Mouse (Mus musculus) myocyte (in vitro differentiated cells): ENCODE results near the gene Nnat. TPM values are rescaled to one million over a fixed set of nuclear protein-coding genes. Genes with fewer than 3 reads are reported as not detected.
"Not testable (repeated sequence)": the region's sequence is repeated elsewhere in the genome, so short reads cannot be mapped to it uniquely, and the experiment has no call there.

Source experiments
- H3K27me3 ChIP-seq: one replicate; pipeline ENCODE4 v1.6.1; 2011; ENCODE audit not compliant: control insufficient read depth, insufficient read depth, insufficient read length
- H3K36me3 ChIP-seq: one replicate; pipeline ENCODE4 v1.6.1; 2011; ENCODE audit not compliant: control insufficient read depth, insufficient read depth
- H3K4me2 ChIP-seq: one replicate; pipeline ENCODE4 v1.6.1; 2011; ENCODE audit warnings: low read depth, control low read depth
- H3K4me3 ChIP-seq: one replicate; pipeline ENCODE4 v1.5.1; 2011; ENCODE audit warnings: mild to moderate bottlenecking, control low read depth, moderate library complexity
- H3K79me2 ChIP-seq: one replicate; pipeline ENCODE4 v1.6.1; 2011; ENCODE audit not compliant: control insufficient read depth, insufficient read depth
- H3ac ChIP-seq: one replicate; pipeline ENCODE4 v1.6.1; 2011; ENCODE audit not compliant: control insufficient read depth, insufficient read length
- CEBPB ChIP-seq: IDR thresholded peaks from 2 replicates; pipeline ENCODE4 v1.6.1; 2011; ENCODE audit warnings: mild to moderate bottlenecking, moderate library complexity; ENCODE audit not compliant: poor library complexity, insufficient read depth, severe bottlenecking
- E2F4 ChIP-seq: IDR thresholded peaks from one replicate; pipeline ENCODE4 v1.6.1; 2011; ENCODE audit warnings: mild to moderate bottlenecking, control low read depth, moderate library complexity; ENCODE audit not compliant: insufficient read depth
- MAX ChIP-seq: IDR thresholded peaks from one replicate; pipeline ENCODE4 v1.6.1; 2011; ENCODE audit warnings: low read depth, mild to moderate bottlenecking, control low read depth
- MYOD1 ChIP-seq, 3 experiments: IDR thresholded peaks; one replicate each; pipeline ENCODE4 v1.6.1; 2011; ENCODE audit warnings: control low read depth in 2 of 3, low read depth in 2 of 3, mild to moderate bottlenecking in 2 of 3, moderate library complexity in 1 of 3; ENCODE audit not compliant: insufficient read length in 2 of 3, control insufficient read depth in 1 of 3
- MYOG ChIP-seq, 3 experiments: IDR thresholded peaks; one replicate each; pipeline ENCODE4 v1.6.1; 2011; ENCODE audit warnings: control low read depth in 2 of 3, low read depth in 2 of 3, mild to moderate bottlenecking in 2 of 3; ENCODE audit not compliant: insufficient read length in 2 of 3, control insufficient read depth in 1 of 3, insufficient read depth in 1 of 3
- POLR2A ChIP-seq: IDR thresholded peaks from one replicate; pipeline ENCODE4 v1.6.1; 2011; ENCODE audit warnings: low read depth, mild to moderate bottlenecking, control low read depth, moderate library complexity; ENCODE audit not compliant: insufficient read length
- POLR2AphosphoS2 ChIP-seq: IDR thresholded peaks from one replicate; pipeline ENCODE4 v1.6.1; 2011; ENCODE audit warnings: low read depth, control low read depth; ENCODE audit not compliant: insufficient read length
- REST ChIP-seq: IDR thresholded peaks from one replicate; pipeline ENCODE4 v1.6.1; 2011; ENCODE audit warnings: mild to moderate bottlenecking, control low read depth, moderate library complexity; ENCODE audit not compliant: insufficient read depth, insufficient read length
- SRF ChIP-seq: IDR thresholded peaks from one replicate; pipeline ENCODE4 v1.6.1; 2011; ENCODE audit warnings: low read depth; ENCODE audit not compliant: control insufficient read depth, insufficient read length
- TCF12 ChIP-seq: IDR thresholded peaks from one replicate; pipeline ENCODE4 v1.6.1; 2011; ENCODE audit warnings: mild to moderate bottlenecking, control low read depth; ENCODE audit not compliant: poor library complexity, insufficient read depth, severe bottlenecking
- TCF3 ChIP-seq: IDR thresholded peaks from one replicate; pipeline ENCODE4 v1.6.1; 2011; ENCODE audit warnings: low read depth, control low read depth; ENCODE audit not compliant: insufficient read length
- USF1 ChIP-seq: IDR thresholded peaks from one replicate; pipeline ENCODE4 v1.6.1; 2011; ENCODE audit warnings: low read depth, mild to moderate bottlenecking, control low read depth, moderate library complexity
- polyA plus RNA-seq: library from polyadenylated mRNA; unstranded; fragments of >200 nt; fragmentation: generic; extraction: Trizol; gene quantifications from one replicate; pipeline ENCODE4 v1.2.1, GENCODE M21; 2012; ENCODE audit warnings: missing spikeins

Nnat gene
- polyA plus RNA-seq, 1 experiment = 1.1 TPM

GRCm38 (mm10) chr2:157568881-157569280, 9.0 kb downstream of the Nnat start:
- Histone ChIP-seq H3K36me3 (no peaks in the 10 kb centered on the region), H3K4me2 (no peak overlapping the region), H3K27me3 (peaks cover 2% of the 10 kb centered on the region), H3ac (no peak overlapping the region), H3K4me3 (no peak overlapping the region), H3K79me2 (peaks cover 21% of the 10 kb centered on the region)
- TF ChIP-seq MAX = no peak
- TF ChIP-seq REST = no peak
- no peak for TF ChIP-seq E2F4
- no peak for TF ChIP-seq USF1
- TF ChIP-seq TCF12 = no peak
- TF ChIP-seq MYOG (IDR thresholded peaks at IDR 0.05; ENCODE audit: control insufficient read depth in 1 of 3, insufficient read depth in 1 of 3, insufficient read length in 2 of 3, low read depth in 2 of 3) = no peak
- no peak for TF ChIP-seq POLR2AphosphoS2
- no peak for TF ChIP-seq CEBPB
- no peak for TF ChIP-seq POLR2A
- no peak for TF ChIP-seq TCF3
- no peak for TF ChIP-seq SRF
- TF ChIP-seq MYOD1 (IDR thresholded peaks at IDR 0.05; ENCODE audit: control insufficient read depth in 1 of 3, insufficient read length in 2 of 3, low read depth in 2 of 3) = no peak

- peaks cover 11% of the 10 kb centered on the region for H3K79me2 ChIP-seq
- no peak for TF ChIP-seq MYOG (IDR thresholded peaks at IDR 0.05; ENCODE audit: control insufficient read depth in 1 of 3, insufficient read depth in 1 of 3, insufficient read length in 2 of 3, low read depth in 2 of 3)
- TF ChIP-seq REST = no peak
- TF ChIP-seq TCF3 = no peak
- TF ChIP-seq MYOD1 (IDR thresholded peaks at IDR 0.05; ENCODE audit: control insufficient read depth in 1 of 3, insufficient read length in 2 of 3, low read depth in 2 of 3) = no peak
- TF ChIP-seq POLR2AphosphoS2 = no peak
- TF ChIP-seq E2F4 = no peak
- no peak for TF ChIP-seq SRF
- TF ChIP-seq POLR2A = no peak
- no peak for TF ChIP-seq CEBPB
- no peak for TF ChIP-seq USF1
- no peak for TF ChIP-seq TCF12
- TF ChIP-seq MAX = no peak
- no peaks in the 10 kb centered on the region for H3K36me3 ChIP-seq
- H3K4me2 ChIP-seq = no peak overlapping the region
- H3K27me3 ChIP-seq = peaks cover 5% of the 10 kb centered on the region
- no peak overlapping the region for H3ac ChIP-seq
- no peak overlapping the region for H3K4me3 ChIP-seq
Observed at GRCm38 (mm10) chr2:157569796-157570485, 10.1 kb downstream of the Nnat start.

- H3ac ChIP-seq = no peak within 1 kb of the TSS
- H3K79me2 ChIP-seq = no peaks in the 10 kb centered on the region
- TF ChIP-seq REST (no peak), MAX (no peak), POLR2A (no peak), TCF3 (no peak), CEBPB (no peak), MYOD1 (IDR thresholded peaks at IDR 0.05; ENCODE audit: control insufficient read depth in 1 of 3, insufficient read length in 2 of 3, low read depth in 2 of 3) (no peak), SRF (no peak), POLR2AphosphoS2 (no peak)
- no peak within 1 kb of the TSS for H3K4me3 ChIP-seq
- H3K36me3 ChIP-seq = no peaks in the 10 kb centered on the region
- no peak within 1 kb of the TSS for H3K4me2 ChIP-seq
- peaks cover 5% of the 10 kb centered on the region for H3K27me3 ChIP-seq
Observed at GRCm38 (mm10) chr2:157571224-157571832, 11.4 kb downstream of the Nnat start, which contains the start of gene Blcap. Blcap (minus strand) TSS chr2:157571274.

- Histone ChIP-seq H3K79me2 (no peaks in the 10 kb centered on the region), H3K4me3 (no peak overlapping the region), H3ac (no peak overlapping the region), H3K36me3 (no peaks in the 10 kb centered on the region), H3K27me3 (peaks cover 13% of the 10 kb centered on the region), H3K4me2 (no peak overlapping the region)
- TF ChIP-seq POLR2A = no peak
- no peak for TF ChIP-seq POLR2AphosphoS2
- no peak for TF ChIP-seq USF1
- no peak for TF ChIP-seq E2F4
- no peak for TF ChIP-seq TCF3
- TF ChIP-seq MYOD1 (IDR thresholded peaks at IDR 0.05; ENCODE audit: control insufficient read depth in 1 of 3, insufficient read length in 2 of 3, low read depth in 2 of 3) = no peak
- no peak for TF ChIP-seq REST
Observed at GRCm38 (mm10) chr2:157572786-157573185, 12.9 kb downstream of the Nnat start.

GRCm38 (mm10) chr2:157585351-157585750, 25.5 kb downstream of the Nnat start:
- not testable (repeated sequence) for H3K4me2 ChIP-seq, H3K36me3 ChIP-seq, H3K27me3 ChIP-seq, H3K79me2 ChIP-seq, H3K4me3 ChIP-seq, H3ac ChIP-seq
